Mouse (Mus musculus) ES-E14 (cell line): ENCODE results near the gene Wiz.

ENCODE experiments used
- CHD2 ChIP-seq: IDR thresholded peaks from 2 replicates; pipeline ENCODE4 v1.6.1; 2014; ENCODE audit warnings: mild to moderate bottlenecking, low read depth, low read length, inconsistent platforms
- HCFC1 ChIP-seq: IDR thresholded peaks from 2 replicates; pipeline ENCODE4 v1.6.1; 2012; ENCODE audit warnings: low read length, inconsistent platforms, borderline replicate concordance; ENCODE audit not compliant: insufficient read depth
- ZC3H11A ChIP-seq: IDR thresholded peaks from 2 replicates; pipeline ENCODE4 v1.6.1; 2012; ENCODE audit warnings: low read depth, mild to moderate bottlenecking, inconsistent platforms, low read length, borderline replicate concordance
- ZNF384 ChIP-seq: IDR thresholded peaks from 2 replicates; pipeline ENCODE4 v1.6.1; 2012; ENCODE audit warnings: low read depth, low read length, inconsistent platforms

- TF ChIP-seq HCFC1, result no peak
- no peak for TF ChIP-seq ZNF384
- TF ChIP-seq CHD2, result no peak
- no peak for TF ChIP-seq ZC3H11A
These were observed 25.4 kb downstream of the Wiz start for GRCm38 (mm10) chr17:32363821-32364301.
